Mouse (Mus musculus) urinary bladder, postnatal 4 days (tissue): ENCODE measurements around the gene Prkag3.
A peak's percentile ranks its signal among the peaks of the same experiment; 100 is the strongest.

Experiments
- DNase-seq, 2 experiments: peaks; one replicate each; pipeline ENCODE4 v3.0.0; 2021 to 2022; ENCODE audit warnings: low spot score in 2 of 2

Gene Prkag3

DNA sequence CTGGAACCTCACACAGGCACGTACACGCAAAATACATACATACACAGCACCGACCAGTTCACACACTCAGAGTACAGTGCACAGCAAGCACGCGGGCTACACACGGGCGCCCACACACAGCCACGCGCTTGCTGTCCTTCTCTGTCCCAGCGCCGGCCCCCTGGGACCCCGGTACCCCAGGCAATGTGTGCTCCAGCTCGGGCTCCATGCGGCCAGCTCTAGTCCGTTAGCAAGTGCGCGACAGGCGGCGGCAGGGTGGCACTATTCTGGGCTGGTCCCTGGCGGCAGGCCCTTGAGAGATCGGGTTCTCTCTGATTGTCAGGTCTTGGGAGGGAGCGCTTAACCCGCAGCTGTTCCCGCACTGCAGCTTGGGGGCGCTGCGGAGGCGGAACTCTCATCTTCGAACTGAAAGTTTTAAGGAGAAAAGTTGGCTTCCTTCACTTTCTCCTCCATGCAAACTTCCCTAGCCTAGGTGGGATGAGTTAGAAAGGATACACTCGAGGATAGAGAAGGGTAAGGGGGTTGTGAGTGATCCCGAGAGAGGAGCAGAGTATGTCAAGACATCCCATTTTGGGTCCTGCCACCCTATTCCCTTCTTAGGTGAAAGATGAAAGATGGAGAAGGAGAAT, at the start of gene Prkag3:
Gene Prkag3 (minus strand): TSS at position 579 of the 629 bp plus-strand sequence.
- peak; percentile 39 to 69 for DNase-seq

DNA sequence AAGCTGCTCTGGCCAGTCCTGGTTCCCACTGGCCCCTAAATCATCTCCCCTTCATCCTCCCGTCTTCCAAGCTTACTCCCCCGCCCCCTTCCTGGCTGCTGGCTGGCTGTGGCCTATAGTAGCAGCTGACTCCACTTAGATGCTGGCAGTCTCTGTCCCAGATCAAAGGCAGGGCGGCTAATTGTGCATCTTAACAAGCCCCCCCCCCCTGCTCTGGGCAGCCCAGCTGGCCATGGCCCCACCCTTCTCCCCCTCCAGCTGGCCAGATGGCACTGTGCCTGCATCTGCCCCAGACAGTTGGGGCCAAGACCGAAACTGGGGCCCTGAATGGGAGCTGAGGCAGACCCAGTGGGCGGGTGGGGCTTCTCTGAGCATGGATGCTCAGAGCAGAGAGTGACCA, 48.4 kb upstream of the Prkag3 start:
- peak in 1 of 2 experiments; percentile 56 for DNase-seq

- DNase-seq: no peak
These were observed 46.1 kb upstream of the Prkag3 start for GRCm38 (mm10) chr1:74795145-74795529.

DNA sequence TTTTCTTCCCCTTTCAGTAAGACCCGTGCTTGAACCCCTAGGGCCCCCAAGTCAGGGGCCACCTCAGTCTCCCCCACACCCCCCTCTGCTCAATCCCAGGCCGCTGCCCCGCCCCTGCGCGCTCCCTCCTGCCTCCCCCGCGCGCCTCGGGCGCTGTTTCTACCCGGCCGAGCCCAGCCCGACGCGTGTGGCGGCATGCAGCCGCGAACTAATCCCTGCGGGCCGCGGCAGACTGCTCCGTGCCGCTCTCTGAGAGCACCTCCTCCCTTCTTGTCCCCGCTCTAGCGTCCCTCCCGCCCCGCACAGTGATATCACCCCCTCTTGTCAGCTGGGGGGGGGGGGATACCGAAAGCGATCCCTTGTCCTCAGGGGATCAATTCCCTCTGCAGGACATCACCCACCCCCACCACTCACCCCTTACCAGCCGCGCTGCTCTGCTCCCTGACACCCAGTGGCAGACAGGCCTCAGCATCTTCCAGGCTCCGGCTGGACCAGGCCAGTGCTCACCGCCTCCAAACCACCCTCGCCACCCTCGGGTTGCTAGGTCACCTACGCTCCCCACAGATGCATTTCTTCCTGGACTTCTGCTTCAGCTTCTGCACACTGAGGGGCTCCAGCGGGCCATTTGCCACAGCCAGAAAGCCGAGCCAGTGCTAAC, 45.6 kb upstream of the Prkag3 start:
- no peak for DNase-seq

DNA sequence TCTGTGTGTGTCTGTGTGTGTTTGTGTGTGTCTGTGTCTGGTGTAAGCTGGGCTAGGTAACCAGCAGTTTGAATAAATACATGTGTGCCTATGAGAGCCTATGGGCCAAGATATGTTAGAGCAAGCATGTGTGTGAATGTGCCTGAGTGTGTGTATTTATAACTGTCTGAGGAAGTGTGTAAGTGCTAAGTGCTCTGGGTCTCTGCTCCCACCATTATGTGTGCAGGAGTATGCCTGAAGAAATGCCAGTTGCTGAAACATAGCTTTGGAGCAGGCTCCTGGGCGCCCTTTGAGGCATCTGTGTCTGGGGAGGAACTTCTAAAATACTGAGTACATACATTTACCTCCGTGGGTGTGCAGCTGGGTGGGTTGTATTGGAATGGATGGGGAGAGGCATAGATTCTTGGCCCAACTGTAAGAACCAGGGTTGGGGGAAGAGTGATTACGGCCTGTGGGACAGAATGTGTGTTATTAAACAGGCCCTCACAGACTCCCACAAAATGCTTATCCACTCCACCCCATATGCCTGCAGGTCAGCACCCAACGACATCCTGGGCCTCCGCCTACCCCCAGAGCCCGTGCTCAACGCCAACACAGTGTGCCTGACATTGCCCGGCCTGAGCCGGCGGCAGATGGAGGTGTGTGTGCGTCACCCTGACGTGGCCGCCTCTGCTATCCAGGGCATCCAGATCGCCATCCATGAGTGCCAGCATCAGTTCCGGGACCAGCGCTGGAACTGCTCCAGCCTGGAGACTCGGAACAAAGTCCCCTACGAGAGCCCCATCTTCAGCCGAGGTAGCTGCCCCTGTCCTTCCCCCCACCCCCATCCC, 44.0 kb upstream of the Prkag3 start:
- no peak for DNase-seq

- no peak for DNase-seq
These were observed 42.2 kb upstream of the Prkag3 start, which contains the start of gene Wnt10a for GRCm38 (mm10) chr1:74791249-74791648. Gene Wnt10a, plus strand, starts transcription at chr1:74791516.

DNA sequence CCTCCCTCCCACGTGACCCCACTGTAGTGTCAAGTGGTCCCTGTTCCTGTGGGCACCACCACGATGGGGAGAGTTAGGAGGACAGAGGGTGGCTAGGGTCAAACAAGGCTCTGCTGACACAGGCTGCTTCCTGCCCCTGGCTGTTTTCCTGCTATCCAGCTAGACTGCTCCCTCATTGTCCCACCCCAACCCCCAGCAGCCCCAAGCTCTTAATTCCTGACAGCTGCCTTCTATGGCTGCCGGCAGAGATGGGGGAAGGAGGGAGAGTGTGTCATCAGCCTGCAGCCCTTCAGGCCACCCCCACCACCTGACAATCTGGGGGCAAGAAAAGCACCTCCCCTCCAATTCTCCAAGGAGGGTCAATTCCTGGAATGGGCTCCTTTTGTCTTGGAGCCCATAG, 41.1 kb upstream of the Prkag3 start:
- DNase-seq: no peak

DNA sequence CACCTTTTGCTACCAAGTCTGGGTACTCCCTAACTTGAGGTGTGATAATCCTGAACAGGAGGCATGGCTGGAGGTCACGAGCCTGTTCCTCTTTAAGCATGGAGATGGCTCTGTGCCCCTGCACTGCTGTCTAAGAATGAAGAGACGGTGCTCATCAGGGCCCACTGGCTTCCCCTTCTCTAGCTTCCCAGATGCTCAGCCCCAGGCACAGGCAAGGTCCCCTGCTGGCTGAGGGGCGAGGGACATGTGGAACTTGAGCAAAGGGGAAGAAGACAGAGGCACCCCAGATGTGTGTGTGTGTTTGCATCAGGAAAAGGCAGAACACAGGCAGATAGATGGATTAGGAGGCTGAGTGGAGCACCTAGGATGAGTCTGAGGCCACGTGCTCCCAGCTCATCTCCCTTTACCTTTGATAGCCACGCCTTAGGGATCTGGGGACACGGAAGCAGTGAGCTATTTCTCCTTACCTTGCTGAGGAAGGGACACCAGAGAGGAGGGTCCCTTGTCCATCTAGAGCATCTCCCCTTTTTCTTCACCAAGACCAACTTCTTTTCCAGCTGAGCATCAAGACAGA, 39.7 kb upstream of the Prkag3 start:
- no peak for DNase-seq

GRCm38 (mm10) chr1:74787846-74788245, 38.8 kb upstream of the Prkag3 start:
- DNase-seq: peak in 1 of 2 experiments; percentile 62

- peak in 1 of 2 experiments; percentile 52 for DNase-seq
These were observed 35.2 kb upstream of the Prkag3 start for GRCm38 (mm10) chr1:74784041-74784759.

GRCm38 (mm10) chr1:74783554-74783953, 34.5 kb upstream of the Prkag3 start:
- no peak for DNase-seq

GRCm38 (mm10) chr1:74782045-74782444, 33.0 kb upstream of the Prkag3 start:
- peak in 1 of 2 experiments; percentile 41 for DNase-seq

GRCm38 (mm10) chr1:74778934-74779486, 30.0 kb upstream of the Prkag3 start:
- no peak for DNase-seq

GRCm38 (mm10) chr1:74775816-74776215, 26.8 kb upstream of the Prkag3 start:
- DNase-seq: peak; percentile 44 to 67

GRCm38 (mm10) chr1:74774062-74774461, 25.0 kb upstream of the Prkag3 start:
- peak in 1 of 2 experiments; percentile 30 for DNase-seq

DNA sequence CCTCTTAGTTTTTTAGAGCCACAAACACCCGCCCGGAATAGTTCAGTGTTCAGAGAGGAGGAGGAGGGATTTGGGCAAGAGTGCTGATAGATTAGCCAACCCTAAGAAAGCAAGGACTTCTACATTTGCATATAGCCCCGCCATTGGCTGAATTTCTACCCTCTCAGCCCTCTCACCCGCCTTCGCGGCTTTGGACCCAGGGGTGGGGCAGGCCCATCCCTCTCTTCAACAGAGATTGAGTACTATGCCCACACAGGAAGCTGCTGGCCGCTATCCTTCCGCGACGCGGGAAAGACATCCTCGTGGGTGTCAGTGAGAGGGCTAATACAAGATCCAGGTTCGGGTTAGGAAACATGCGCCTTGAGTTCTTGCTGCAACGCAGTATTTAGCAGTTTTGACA, 24.1 kb upstream of the Prkag3 start:
- peak; percentile 77 to 81 for DNase-seq

DNA sequence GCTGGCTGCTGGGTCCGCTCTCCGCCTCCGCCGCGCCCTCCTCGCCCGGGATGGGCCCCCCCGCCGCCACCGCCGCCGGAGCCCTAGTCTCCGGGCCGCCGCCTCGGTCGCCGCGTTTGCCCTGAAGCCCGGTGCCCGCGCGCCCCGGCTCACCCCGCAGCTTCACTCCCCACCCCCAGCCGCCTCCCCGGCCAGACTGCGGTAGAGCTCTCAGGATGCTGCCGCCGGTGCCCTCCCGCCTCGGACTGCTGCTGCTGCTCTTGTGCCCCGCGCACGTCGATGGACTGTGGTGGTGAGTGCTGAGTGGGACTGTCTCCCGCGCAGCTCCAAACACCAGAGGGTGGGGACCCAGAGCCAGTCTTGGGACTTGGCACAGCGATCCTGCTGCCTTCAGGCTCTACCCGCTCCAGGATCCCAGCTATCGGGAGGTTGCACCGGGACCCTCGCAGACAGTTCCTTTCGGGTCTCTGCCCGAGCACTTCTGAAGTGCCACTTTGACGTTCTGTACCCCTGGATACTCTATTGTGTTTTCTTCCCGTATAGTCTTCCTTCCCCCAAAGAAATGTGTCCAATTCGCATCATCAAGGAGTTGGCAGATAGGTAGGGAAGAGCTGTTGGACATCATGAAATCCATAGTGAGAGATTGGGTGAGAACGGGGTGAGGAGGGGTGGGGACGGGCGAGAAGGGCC, 23.1 kb upstream of the Prkag3 start:
- DNase-seq: peak; percentile 41 to 61

GRCm38 (mm10) chr1:74771845-74771930, 22.7 kb upstream of the Prkag3 start, which contains the start of gene Wnt6:
Gene Wnt6, plus strand, starts transcription at chr1:74771892.
- no peak for DNase-seq

GRCm38 (mm10) chr1:74771467-74771844, 22.4 kb upstream of the Prkag3 start:
- no peak for DNase-seq

GRCm38 (mm10) chr1:74770727-74771466, 21.9 kb upstream of the Prkag3 start:
- peak in 1 of 2 experiments; percentile 38 for DNase-seq
